Mouse (Mus musculus): ENCODE data around the gene Agbl4.
A peak's percentile ranks its signal among the peaks of the same experiment; 100 is the strongest.

Gene Agbl4

GRCm38 (mm10) chr4:111583562-111584237, 1186.2 kb downstream of the Agbl4 start:
- no peak for DNase-seq (ENCODE audit: low read depth, low spot score)

GRCm38 (mm10) chr4:111584286-111584685, 1186.8 kb downstream of the Agbl4 start:
- no peak for DNase-seq (ENCODE audit: low read depth, low spot score)

- DNase-seq (ENCODE audit: low read depth, low spot score): no peak
Measured at GRCm38 (mm10) chr4:111588211-111588610, 1190.8 kb downstream of the Agbl4 start.

GRCm38 (mm10) chr4:111589467-111590170, 1192.2 kb downstream of the Agbl4 start:
- DNase-seq (ENCODE audit: low read depth, low spot score): no peak

GRCm38 (mm10) chr4:111594655-111595295, 1197.3 kb downstream of the Agbl4 start:
- no peak for DNase-seq (ENCODE audit: low read depth, low spot score)

GRCm38 (mm10) chr4:111597249-111597661, 1199.8 kb downstream of the Agbl4 start:
- DNase-seq (ENCODE audit: low read depth, low spot score): no peak

GRCm38 (mm10) chr4:111597986-111598385, 1200.5 kb downstream of the Agbl4 start:
- no peak for DNase-seq (ENCODE audit: low read depth, low spot score)

- DNase-seq (ENCODE audit: low read depth, low spot score): no peak
Measured at GRCm38 (mm10) chr4:111603194-111603593, 1205.7 kb downstream of the Agbl4 start.

GRCm38 (mm10) chr4:111607826-111608500, 1210.5 kb downstream of the Agbl4 start:
- DNase-seq (ENCODE audit: low read depth, low spot score): no peak

GRCm38 (mm10) chr4:111621865-111622264, 1224.4 kb downstream of the Agbl4 start:
- DNase-seq (ENCODE audit: low read depth, low spot score): no peak

- no peak for DNase-seq (ENCODE audit: low read depth, low spot score)
Measured at GRCm38 (mm10) chr4:111624914-111625313, 1227.5 kb downstream of the Agbl4 start.

GRCm38 (mm10) chr4:111626118-111626830, 1228.8 kb downstream of the Agbl4 start:
- peak; percentile 24 for DNase-seq (ENCODE audit: low read depth, low spot score)

GRCm38 (mm10) chr4:111632615-111633014, 1235.2 kb downstream of the Agbl4 start:
- no peak for DNase-seq (ENCODE audit: low read depth, low spot score)

GRCm38 (mm10) chr4:111635538-111636124, 1238.2 kb downstream of the Agbl4 start:
- DNase-seq (ENCODE audit: low read depth, low spot score): no peak

GRCm38 (mm10) chr4:111638948-111639708, 1241.7 kb downstream of the Agbl4 start:
- no peak for DNase-seq (ENCODE audit: low read depth, low spot score)

- no peak for DNase-seq (ENCODE audit: low read depth, low spot score)
Measured at GRCm38 (mm10) chr4:111645117-111645830, 1247.8 kb downstream of the Agbl4 start.

- DNase-seq (ENCODE audit: low read depth, low spot score): peak; percentile 17
Measured at GRCm38 (mm10) chr4:111645831-111646166, 1248.3 kb downstream of the Agbl4 start.

- no peak for DNase-seq (ENCODE audit: low read depth, low spot score)
Measured at GRCm38 (mm10) chr4:111653451-111653850, 1256.0 kb downstream of the Agbl4 start.

GRCm38 (mm10) chr4:111663730-111664129, 1266.3 kb downstream of the Agbl4 start:
- DNase-seq (ENCODE audit: low read depth, low spot score): no peak

- no peak for DNase-seq (ENCODE audit: low read depth, low spot score)
Measured at GRCm38 (mm10) chr4:111664146-111664545, 1266.7 kb downstream of the Agbl4 start.
